Mouse (Mus musculus) ovary, adult 18-20 months (tissue): ENCODE results near the gene Wnt10a.
"Not testable (repeated sequence)": the region's sequence is repeated elsewhere in the genome, so short reads cannot be mapped to it uniquely, and the experiment has no call there.

ENCODE experiments used
- DNase-seq: peaks from one replicate; pipeline ENCODE4 v3.0.0; 2022; ENCODE audit warnings: low spot score, mixed read lengths

The Wnt10a gene

DNA sequence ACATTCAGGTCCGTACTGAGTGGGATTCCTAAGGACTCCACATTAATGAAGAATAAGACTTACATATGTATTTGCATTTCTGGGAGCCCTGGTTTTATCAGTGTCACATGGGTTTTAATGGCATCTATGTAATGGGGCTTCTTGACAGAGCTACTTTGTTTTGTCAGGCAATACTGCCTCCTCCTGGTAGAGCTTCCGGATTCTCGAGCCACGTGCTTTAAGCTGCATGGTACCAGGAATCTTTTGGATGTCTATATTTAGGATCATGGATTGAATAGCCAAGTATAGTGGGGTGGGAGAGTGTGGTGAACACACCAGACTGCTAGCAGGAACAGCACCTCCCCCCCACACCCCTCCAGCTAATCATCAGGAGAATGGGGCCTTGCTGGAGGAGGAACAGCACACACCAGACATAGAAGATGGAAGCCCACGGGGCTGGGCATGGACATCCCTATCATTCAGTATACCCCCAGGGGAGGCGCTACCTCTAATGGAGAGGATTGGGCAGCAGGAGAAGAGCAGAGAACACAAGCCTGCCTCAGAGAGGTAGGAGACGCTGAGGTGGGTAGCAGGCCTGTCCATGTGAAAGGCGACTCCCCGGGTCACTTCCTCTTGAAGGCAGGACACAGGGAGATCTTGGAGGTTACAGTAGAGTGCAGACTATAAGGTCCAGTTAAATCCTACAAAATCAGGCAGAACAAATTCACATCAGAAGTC is 23.8 kb downstream of the Wnt10a start:
- DNase-seq = no peak

DNA sequence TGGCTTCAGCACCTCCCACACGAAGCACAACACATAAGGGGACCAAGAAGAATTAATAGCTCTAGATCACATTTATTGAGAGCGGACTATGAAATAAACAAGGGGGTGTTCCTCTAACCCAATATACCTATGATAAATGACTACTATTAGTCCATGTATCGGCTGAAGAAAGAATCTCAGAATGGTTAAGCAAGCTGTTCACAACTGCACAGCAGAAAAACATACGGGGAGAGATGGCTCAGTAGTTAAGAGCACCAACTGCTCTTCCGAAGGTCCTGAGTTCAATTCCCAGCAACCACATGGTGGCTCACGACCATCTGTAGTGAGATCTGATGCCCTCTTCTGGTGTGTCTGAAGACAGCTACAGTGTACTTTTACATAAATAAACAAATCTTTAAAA is 24.6 kb downstream of the Wnt10a start:
- not testable (repeated sequence) for DNase-seq

DNA sequence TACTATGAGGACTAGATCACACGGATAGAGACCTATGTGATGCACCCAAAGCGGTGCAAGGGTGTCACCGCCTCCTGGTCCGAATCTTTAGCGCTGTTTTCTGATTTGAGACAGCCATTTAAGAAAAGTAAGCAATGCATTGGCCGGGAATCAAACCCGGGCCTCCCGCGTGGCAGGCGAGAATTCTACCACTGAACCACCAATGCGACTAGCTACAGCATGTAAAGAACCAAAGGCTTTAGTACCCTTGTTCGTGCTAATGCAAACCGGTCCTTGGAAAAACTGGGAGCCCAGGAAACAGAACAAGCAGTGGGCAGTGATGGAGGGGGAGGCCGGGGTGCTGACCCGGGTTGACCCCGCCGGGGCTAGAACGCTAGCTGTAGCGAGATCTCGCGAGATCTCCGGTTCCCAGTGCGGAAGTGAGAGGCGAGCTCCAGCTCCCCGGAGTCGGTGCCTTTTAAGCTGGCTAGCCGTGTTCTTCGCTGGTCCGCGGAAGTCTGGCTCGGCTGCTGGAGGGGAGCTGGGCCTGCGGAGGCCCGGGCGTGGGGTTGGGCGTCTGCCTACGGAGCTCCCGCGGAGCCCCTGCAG is 25.4 kb downstream of the Wnt10a start:
- DNase-seq = peak; percentile 88

DNA sequence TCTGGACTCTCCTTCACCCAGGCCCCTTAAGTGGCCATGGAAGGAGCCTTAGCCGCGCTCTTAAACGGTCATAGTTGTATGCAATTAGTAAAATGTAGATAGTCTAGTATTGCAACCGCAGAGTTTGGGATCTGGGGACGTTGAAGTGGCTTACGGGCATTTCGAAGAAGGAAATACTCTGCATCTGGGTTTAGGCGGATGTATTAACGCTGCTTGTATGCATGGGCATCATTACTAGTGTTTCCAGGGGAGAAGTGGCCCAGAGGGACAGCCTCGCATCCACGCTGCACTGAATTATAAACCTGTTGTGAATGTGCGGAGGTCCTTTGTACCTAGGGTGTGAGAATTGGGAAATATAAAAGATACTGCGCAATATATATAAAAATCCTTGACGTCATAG is 25.9 kb downstream of the Wnt10a start:
- no peak for DNase-seq

DNA sequence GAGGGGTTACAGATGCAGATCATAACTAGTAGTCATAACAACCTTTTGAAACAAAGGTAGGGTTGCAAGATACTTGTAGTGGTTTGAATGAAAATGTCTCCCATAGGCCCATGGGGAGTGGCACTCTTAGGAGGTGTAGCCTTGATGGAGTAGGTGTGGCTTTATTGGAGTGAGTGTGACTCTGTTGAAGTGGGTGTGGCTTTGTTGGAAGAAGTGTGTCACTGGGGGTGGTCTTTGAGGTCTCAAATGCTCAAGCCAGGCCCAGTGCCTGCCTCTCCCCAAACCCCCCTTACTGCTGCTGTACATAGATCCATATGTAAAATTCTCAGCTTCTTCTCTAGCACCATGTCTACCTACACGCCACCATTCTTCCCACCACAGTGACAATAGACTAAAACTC is 27.2 kb downstream of the Wnt10a start:
- DNase-seq = no peak

DNA sequence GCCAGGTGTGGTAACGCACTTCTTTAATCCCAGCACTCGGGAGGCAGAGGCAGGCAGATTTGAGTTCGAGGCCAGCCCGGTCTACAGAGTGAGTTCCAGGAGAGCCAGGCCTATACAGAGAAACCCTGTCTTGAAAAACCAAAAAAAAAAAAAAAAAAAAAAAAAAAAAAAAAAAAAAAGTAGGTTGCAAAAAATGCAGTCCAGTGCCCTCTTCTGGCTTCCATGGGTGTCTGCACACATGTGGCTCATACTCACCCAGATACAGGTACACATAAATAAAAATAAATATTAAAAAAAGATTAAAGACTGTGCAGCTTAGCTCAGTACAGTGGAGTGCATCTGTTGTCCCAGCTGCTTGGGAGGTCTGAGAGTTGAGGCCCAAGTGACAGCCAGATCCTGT is 32.3 kb downstream of the Wnt10a start:
- DNase-seq = not testable (repeated sequence)

DNA sequence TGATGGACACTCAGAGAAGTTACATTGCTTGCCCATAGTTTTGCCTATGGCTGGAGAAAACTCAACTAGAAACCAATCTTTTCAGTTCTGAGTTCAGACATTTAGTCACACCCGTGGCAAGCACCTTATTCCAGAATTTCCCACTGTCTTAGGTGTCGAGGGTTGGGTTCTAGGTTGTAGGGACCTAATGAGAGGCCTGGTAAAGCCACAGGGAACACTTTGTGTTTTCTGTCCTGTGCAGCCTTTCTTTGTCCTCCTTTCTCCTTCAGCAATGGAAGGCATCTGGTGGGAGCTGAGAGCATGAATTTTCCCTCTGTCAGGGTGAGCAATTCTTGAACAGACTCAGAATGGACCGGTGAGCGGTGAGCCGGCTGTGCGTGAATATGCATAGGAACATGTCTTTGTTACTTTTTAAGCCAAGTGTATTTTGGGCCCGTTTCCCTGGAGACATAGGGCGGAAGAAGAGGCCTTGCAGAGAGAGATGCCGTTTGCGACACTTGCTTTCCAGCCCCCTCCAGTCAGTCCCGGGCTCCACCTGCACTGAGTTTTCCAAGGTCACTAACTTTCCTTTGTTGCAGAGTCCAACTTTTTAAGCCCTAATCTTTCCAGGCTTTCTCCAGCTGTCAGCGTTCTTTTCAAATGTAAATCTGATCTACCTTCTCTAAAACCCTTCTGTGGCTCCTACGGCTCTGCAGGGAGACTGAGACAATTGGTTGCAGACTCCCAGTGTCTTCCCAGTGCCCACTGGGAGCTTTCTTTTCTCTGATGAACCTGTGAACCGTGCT is 33.4 kb downstream of the Wnt10a start:
- DNase-seq = no peak

DNA sequence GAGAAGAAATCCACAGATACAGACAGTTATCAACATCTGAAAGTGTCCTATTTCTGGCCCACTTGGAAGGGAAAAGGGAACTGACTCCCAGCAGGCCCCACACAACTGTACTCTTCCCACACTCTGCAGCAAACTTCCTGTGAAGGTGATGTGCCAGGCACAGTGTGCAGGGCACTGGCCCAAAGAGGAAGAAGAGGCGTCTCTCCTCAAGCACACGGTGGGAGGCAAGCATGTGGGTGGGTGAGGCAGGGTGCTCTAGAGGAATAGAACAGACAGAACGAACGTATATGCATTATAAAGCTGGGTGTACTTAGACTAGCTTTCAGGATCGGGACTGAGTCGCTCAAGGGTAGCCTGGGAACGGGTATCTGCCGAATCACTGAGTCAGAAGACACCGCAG is 38.7 kb downstream of the Wnt10a start:
- DNase-seq = no peak

DNA sequence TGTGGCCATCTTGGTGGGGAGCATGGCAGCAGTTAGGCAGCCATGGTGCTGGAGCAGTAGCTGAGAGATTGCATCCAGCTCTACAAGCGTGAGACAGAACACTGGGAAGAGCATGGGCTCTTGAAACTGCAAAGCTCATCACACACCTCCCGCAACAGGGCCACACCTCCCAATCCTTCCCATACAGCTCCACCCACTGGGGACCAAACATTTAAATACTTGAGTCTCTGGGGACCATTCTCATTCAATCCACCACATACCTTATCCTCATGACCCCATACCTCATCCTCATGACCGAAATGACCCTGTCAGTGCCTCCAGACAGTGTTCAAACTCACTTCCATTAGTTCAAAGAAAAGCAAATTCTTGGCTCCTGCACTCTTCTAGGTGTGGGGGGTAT is 41.9 kb downstream of the Wnt10a start:
- DNase-seq = no peak

DNA sequence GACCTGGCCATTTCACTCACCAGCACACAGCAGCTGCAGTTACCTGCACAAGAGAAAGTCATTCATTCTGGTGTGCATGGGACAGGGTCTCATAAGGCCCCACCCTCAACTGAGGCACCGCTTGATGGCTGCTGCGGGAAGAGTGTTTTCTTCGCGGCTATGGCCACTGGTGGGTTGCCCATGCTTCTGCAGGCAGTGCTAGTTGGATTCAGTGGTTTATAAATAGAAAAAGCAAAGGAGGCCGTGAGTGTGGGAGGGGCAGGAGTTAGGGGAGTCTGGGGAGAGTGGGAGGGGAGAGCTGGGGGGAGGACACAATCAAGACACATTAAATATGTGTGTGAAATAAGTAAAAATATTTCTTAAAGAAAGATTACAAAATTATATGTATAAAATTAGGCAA is 51.8 kb downstream of the Wnt10a start:
- no peak for DNase-seq

DNA sequence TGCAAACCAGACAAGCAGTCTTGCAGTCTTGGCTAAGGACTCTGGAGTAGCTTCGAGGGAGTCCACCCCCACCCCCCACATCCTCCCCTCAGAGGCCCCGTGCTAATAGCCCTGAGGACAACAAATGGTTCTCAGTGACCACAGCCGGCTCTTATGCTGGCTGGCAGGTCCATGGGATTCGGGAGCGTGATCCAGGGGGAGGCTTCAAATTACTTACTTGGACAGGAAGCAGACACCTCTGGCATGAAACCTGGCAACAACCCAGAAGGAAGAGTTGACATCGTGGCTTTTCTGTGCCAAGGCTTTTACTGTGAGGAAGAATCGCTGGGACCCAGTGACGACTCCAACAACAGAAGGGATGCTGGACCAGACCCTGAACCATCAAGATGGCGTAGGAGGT is 55.0 kb downstream of the Wnt10a start:
- no peak for DNase-seq

DNA sequence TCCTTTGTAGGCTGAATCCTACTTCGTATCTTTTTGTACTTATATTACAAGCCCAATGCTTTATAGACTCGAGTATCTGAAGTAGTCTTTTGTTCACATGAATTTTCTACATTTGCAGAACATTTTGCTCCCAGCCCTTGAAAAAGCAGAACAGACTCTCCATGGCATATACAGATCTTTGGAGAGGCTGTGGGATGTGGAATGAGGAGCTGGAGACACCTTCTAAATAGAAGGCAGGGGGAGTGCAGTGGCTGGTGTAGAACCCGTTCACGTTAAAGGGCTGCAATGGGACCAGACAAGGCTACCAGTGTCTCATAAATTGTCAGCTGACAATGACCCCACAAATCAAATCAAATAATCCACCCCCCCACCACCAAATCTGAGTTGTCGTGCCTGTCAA is 57.6 kb downstream of the Wnt10a start:
- no peak for DNase-seq

DNA sequence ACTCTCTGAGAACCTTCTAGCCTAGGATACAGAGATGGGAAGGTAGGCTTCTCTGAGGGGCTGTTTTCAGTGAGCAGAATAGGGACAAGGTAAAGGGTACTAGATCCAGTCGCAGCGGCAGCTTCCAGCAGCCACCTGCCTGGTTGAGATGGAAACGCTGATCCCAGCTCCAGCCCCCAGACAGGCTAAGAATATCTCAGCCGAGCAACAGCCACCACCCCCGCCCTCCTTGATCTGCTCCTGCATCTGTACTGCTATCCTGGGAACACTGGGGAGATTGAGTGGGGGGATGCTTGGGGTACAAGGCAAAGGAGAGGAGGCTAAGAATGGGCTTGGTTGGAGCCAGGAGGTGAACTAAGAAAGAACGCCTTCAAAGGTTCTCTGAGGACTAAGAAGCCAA is 58.9 kb downstream of the Wnt10a start:
- DNase-seq = no peak

DNA sequence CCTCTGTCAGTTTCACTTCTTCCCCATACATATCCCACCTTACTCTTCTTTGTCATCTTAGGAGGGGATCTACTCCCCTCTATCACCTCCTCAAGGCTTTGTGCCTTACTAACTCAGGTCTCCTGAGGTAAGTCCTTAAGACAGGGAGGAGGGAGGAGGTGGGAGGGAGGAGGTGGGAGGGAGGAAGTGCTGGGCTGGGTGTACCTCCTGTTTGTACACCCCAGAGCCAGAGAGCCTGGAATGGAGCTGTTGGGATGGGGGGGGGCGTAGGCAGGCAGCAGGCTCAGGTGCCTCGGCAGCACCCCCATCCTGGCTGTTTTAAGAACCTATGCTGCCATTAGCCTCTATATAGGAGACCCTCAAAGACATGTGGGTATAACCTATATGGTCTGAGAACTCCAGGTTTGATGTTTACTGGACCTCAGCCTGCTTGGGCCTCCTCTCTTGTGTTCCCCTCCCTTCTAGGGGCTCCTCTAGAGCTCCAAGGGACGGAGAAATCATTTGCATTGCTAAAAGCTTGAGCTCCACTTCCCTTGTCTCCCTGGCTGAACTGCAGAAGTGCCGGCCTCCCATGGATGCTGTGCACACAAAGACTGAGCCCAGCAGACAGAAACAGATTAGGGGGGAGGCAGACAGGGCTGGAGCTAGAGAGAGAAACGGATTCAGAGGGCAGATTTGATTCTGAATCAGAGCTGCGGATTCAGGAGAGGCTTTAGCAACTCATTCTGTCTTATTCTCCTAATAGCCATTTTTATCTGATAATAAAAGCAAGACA is 59.9 kb downstream of the Wnt10a start:
- no peak for DNase-seq
